Mouse (Mus musculus) myocyte (in vitro differentiated cells): ENCODE measurements around the gene Pcx. TPM values are rescaled to one million over a fixed set of nuclear protein-coding genes. Genes with fewer than 3 reads are reported as not detected.

Experiments used
- H3K27me3 ChIP-seq: one replicate; pipeline ENCODE4 v1.6.1; 2011; ENCODE audit not compliant: control insufficient read depth, insufficient read depth, insufficient read length
- H3K36me3 ChIP-seq: one replicate; pipeline ENCODE4 v1.6.1; 2011; ENCODE audit not compliant: control insufficient read depth, insufficient read depth
- H3K4me2 ChIP-seq: one replicate; pipeline ENCODE4 v1.6.1; 2011; ENCODE audit warnings: low read depth, control low read depth
- H3K4me3 ChIP-seq: one replicate; pipeline ENCODE4 v1.5.1; 2011; ENCODE audit warnings: mild to moderate bottlenecking, control low read depth, moderate library complexity
- H3K79me2 ChIP-seq: one replicate; pipeline ENCODE4 v1.6.1; 2011; ENCODE audit not compliant: control insufficient read depth, insufficient read depth
- H3ac ChIP-seq: one replicate; pipeline ENCODE4 v1.6.1; 2011; ENCODE audit not compliant: control insufficient read depth, insufficient read length
- CEBPB ChIP-seq: IDR thresholded peaks from 2 replicates; pipeline ENCODE4 v1.6.1; 2011; ENCODE audit warnings: mild to moderate bottlenecking, moderate library complexity; ENCODE audit not compliant: poor library complexity, insufficient read depth, severe bottlenecking
- E2F4 ChIP-seq: IDR thresholded peaks from one replicate; pipeline ENCODE4 v1.6.1; 2011; ENCODE audit warnings: mild to moderate bottlenecking, control low read depth, moderate library complexity; ENCODE audit not compliant: insufficient read depth
- MAX ChIP-seq: IDR thresholded peaks from one replicate; pipeline ENCODE4 v1.6.1; 2011; ENCODE audit warnings: low read depth, mild to moderate bottlenecking, control low read depth
- MYOD1 ChIP-seq, 3 experiments: IDR thresholded peaks; one replicate each; pipeline ENCODE4 v1.6.1; 2011; ENCODE audit warnings: control low read depth in 2 of 3, low read depth in 2 of 3, mild to moderate bottlenecking in 2 of 3, moderate library complexity in 1 of 3; ENCODE audit not compliant: insufficient read length in 2 of 3, control insufficient read depth in 1 of 3
- MYOG ChIP-seq, 3 experiments: IDR thresholded peaks; one replicate each; pipeline ENCODE4 v1.6.1; 2011; ENCODE audit warnings: control low read depth in 2 of 3, low read depth in 2 of 3, mild to moderate bottlenecking in 2 of 3; ENCODE audit not compliant: insufficient read length in 2 of 3, control insufficient read depth in 1 of 3, insufficient read depth in 1 of 3
- POLR2A ChIP-seq: IDR thresholded peaks from one replicate; pipeline ENCODE4 v1.6.1; 2011; ENCODE audit warnings: low read depth, mild to moderate bottlenecking, control low read depth, moderate library complexity; ENCODE audit not compliant: insufficient read length
- POLR2AphosphoS2 ChIP-seq: IDR thresholded peaks from one replicate; pipeline ENCODE4 v1.6.1; 2011; ENCODE audit warnings: low read depth, control low read depth; ENCODE audit not compliant: insufficient read length
- REST ChIP-seq: IDR thresholded peaks from one replicate; pipeline ENCODE4 v1.6.1; 2011; ENCODE audit warnings: mild to moderate bottlenecking, control low read depth, moderate library complexity; ENCODE audit not compliant: insufficient read depth, insufficient read length
- SRF ChIP-seq: IDR thresholded peaks from one replicate; pipeline ENCODE4 v1.6.1; 2011; ENCODE audit warnings: low read depth; ENCODE audit not compliant: control insufficient read depth, insufficient read length
- TCF12 ChIP-seq: IDR thresholded peaks from one replicate; pipeline ENCODE4 v1.6.1; 2011; ENCODE audit warnings: mild to moderate bottlenecking, control low read depth; ENCODE audit not compliant: poor library complexity, insufficient read depth, severe bottlenecking
- TCF3 ChIP-seq: IDR thresholded peaks from one replicate; pipeline ENCODE4 v1.6.1; 2011; ENCODE audit warnings: low read depth, control low read depth; ENCODE audit not compliant: insufficient read length
- USF1 ChIP-seq: IDR thresholded peaks from one replicate; pipeline ENCODE4 v1.6.1; 2011; ENCODE audit warnings: low read depth, mild to moderate bottlenecking, control low read depth, moderate library complexity
- polyA plus RNA-seq: library from polyadenylated mRNA; unstranded; fragments of >200 nt; fragmentation: generic; extraction: Trizol; gene quantifications from one replicate; pipeline ENCODE4 v1.2.1, GENCODE M21; 2012; ENCODE audit warnings: missing spikeins

Pcx gene
- polyA plus RNA-seq, 1 experiment = 16.3 TPM

DNA sequence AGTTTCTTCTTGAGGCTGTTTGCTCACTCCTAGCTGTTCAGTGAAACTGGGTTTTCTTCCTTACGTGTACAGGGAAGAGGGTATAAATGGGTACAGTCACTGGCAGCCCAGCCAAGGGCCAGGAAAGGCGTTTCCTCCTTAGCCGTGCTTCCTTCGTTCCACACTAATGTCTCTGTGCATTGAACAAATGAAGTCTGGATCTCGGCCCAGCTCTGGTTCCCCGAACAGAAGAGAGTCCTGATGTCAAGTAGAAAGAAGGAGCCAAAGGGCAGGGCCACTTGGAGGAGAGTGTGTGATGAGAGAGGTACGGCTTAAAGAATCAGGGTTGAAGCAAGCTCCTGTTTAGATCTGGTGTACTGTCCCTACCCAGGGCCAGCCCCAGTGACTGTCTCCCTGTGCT lies 44.8 kb downstream of the Pcx start:
- no peaks in the 10 kb centered on the region for H3K27me3 ChIP-seq
- H3K79me2 ChIP-seq = no peaks in the 10 kb centered on the region
- H3ac ChIP-seq = no peak overlapping the region
- H3K4me3 ChIP-seq = no peak overlapping the region
- no peak overlapping the region for H3K4me2 ChIP-seq
- TF ChIP-seq POLR2AphosphoS2 (no peak), SRF (no peak), TCF3 (no peak), USF1 (no peak), REST (no peak), MYOD1 (IDR thresholded peaks at IDR 0.05; ENCODE audit: control insufficient read depth in 1 of 3, insufficient read length in 2 of 3, low read depth in 2 of 3) (no peak), MYOG (IDR thresholded peaks at IDR 0.05; ENCODE audit: control insufficient read depth in 1 of 3, insufficient read depth in 1 of 3, insufficient read length in 2 of 3, low read depth in 2 of 3) (no peak), E2F4 (no peak), POLR2A (no peak), TCF12 (no peak), MAX (no peak), CEBPB (no peak)
- H3K36me3 ChIP-seq = no peaks in the 10 kb centered on the region

DNA sequence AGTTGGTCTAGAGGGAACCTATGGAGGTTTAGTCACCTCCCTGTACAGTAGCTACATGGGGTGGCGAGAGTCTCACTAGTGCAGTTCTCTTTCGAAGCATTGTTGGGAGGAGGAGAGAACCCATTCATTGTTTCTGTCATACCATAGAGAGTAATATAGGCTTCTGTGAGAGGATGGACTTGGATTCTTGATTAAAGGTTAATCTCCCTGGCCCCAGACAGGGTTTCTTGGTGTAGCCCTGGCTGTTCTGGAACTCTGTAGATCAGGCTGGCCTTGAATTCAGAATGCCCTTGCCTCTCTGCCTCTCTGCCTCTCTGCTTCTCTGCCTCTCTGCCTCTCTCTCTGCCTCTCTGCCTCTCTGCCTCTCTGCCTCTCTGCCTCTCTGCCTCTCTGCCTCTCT lies 46.5 kb downstream of the Pcx start:
- H3K4me2 ChIP-seq = no peak overlapping the region
- no peaks in the 10 kb centered on the region for H3K27me3 ChIP-seq
- TF ChIP-seq TCF3 = no peak
- no peak for TF ChIP-seq POLR2A
- TF ChIP-seq MYOD1 (IDR thresholded peaks at IDR 0.05; ENCODE audit: control insufficient read depth in 1 of 3, insufficient read length in 2 of 3, low read depth in 2 of 3) = no peak
- TF ChIP-seq TCF12 = no peak
- TF ChIP-seq SRF = no peak
- no peak overlapping the region for H3ac ChIP-seq
- H3K36me3 ChIP-seq = no peaks in the 10 kb centered on the region
- H3K79me2 ChIP-seq = no peaks in the 10 kb centered on the region
- no peak overlapping the region for H3K4me3 ChIP-seq

DNA sequence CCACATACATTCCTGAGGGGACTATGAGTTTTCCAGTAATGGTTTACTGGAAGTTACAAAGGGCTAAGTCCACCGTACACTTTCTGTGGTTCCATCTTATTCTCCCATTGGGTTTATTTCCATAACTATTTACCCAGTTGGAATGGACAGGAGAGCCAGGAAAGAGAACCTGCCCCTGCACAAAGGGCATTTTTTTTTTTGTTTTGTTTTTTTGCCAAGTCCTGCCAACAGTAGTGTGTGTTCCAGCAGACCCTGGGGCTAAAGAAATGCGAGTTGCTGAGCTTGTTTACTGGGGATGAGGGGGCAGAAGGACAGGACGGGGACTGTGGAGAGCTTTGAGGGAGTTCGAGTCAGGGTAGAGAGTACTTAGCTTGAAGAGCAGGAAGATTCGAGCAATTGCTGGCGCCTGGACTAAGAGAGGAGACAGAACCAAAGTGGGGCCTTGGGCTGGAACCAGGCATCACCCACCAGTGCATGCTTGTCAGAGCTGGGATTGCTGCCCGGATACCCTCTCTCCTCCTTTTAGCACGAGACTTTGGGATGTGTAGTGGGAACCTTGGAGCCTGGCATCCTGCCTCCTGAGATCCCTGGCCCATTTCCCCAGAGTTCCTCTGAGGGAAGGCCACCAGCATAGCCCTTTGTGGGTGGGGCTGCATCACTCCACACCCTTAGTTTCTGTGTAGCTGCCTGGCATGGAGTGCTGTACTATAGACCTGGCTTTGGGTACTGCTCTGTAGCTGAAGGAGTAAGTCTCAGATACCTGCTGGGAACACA lies 47.7 kb downstream of the Pcx start:
- Histone ChIP-seq H3K79me2 (no peaks in the 10 kb centered on the region), H3K27me3 (no peaks in the 10 kb centered on the region), H3ac (no peak overlapping the region), H3K4me2 (no peak overlapping the region), H3K4me3 (no peak overlapping the region), H3K36me3 (no peaks in the 10 kb centered on the region)
- no peak for TF ChIP-seq TCF3
- TF ChIP-seq MYOG (IDR thresholded peaks at IDR 0.05; ENCODE audit: control insufficient read depth in 1 of 3, insufficient read depth in 1 of 3, insufficient read length in 2 of 3, low read depth in 2 of 3) = no peak
- TF ChIP-seq CEBPB = no peak
- TF ChIP-seq POLR2A = no peak
- no peak for TF ChIP-seq MYOD1 (IDR thresholded peaks at IDR 0.05; ENCODE audit: control insufficient read depth in 1 of 3, insufficient read length in 2 of 3, low read depth in 2 of 3)
- TF ChIP-seq SRF = no peak
- no peak for TF ChIP-seq E2F4
- no peak for TF ChIP-seq REST
- no peak for TF ChIP-seq POLR2AphosphoS2
- TF ChIP-seq USF1 = no peak
- TF ChIP-seq TCF12 = no peak
- TF ChIP-seq MAX = no peak

DNA sequence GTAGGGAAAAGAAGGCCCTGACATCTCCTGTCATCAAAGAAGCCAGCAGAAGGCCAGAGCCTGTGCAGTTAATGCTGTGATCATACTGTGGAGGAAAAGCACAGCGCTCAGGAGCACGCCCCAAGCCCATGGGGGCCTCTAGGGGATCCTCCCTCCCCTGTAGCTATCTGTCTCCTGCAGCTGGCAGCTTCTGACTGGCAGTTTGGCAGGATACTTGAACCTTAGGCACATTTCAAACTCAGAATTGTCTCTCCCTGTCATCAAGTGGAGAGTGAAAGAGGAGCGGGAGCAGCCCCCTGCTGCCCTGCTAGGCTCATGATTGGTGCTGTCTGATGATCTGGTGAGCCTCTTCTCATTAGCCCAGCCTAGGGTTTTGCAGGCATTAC lies 48.3 kb downstream of the Pcx start:
- Histone ChIP-seq H3ac (no peak overlapping the region), H3K27me3 (no peaks in the 10 kb centered on the region), H3K79me2 (no peaks in the 10 kb centered on the region), H3K36me3 (no peaks in the 10 kb centered on the region), H3K4me3 (no peak overlapping the region), H3K4me2 (no peak overlapping the region)
- TF ChIP-seq CEBPB (no peak), MAX (no peak), E2F4 (no peak), TCF3 (no peak), POLR2AphosphoS2 (no peak), TCF12 (no peak), MYOG (IDR thresholded peaks at IDR 0.05; ENCODE audit: control insufficient read depth in 1 of 3, insufficient read depth in 1 of 3, insufficient read length in 2 of 3, low read depth in 2 of 3) (no peak)

DNA sequence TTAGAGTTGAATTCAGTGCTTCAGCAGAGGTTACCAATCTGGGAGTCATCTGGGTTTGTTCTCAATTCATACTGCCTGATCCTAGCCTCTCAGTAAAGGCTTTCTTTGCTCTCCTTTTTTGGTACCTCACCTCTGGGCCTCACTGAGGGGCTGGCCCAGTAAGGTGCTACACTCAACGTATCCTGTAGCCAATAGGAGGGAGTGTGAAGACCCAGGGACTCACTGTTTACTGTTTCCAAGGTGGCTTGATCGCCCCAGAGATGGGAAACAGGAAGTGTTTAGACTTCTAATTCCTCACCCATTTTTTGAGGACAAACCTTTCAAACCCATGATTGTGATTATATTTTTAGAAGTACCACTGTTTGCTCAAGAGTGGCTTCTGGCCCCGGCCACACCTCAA lies 48.7 kb downstream of the Pcx start:
- Histone ChIP-seq H3K4me3 (no peak overlapping the region), H3ac (no peak overlapping the region), H3K27me3 (no peaks in the 10 kb centered on the region), H3K4me2 (no peak overlapping the region), H3K79me2 (no peaks in the 10 kb centered on the region), H3K36me3 (no peaks in the 10 kb centered on the region)
- no peak for TF ChIP-seq MYOD1 (IDR thresholded peaks at IDR 0.05; ENCODE audit: control insufficient read depth in 1 of 3, insufficient read length in 2 of 3, low read depth in 2 of 3)
- no peak for TF ChIP-seq SRF
- no peak for TF ChIP-seq MAX
